Mouse (Mus musculus) lung, embryonic 14.5 days (tissue): ENCODE results near the gene 4930442H23Rik. TPM values are rescaled to one million over a fixed set of nuclear protein-coding genes. Genes with fewer than 3 reads are reported as not detected.

Experiments used
- ATAC-seq: fragments of 200-750 bp; cut with Nextera tagmentation; 2 replicates; pipeline ENCODE4 v1.8.0; 2017; ENCODE audit warnings: mild to moderate bottlenecking, moderate TSS enrichment, moderate library complexity; ENCODE audit not compliant: insufficient read depth
- DNase-seq: peaks from one replicate; pipeline ENCODE4 v3.0.0-alpha.2; 2015
- H3K27ac ChIP-seq: fragments of 300-500 bp; sonication (generic); 2 replicates; pipeline ENCODE4 v1.5.1; 2014; ENCODE audit warnings: low read depth, mild to moderate bottlenecking, moderate library complexity
- H3K27me3 ChIP-seq: fragments of 300-500 bp; sonication (generic); 2 replicates; pipeline ENCODE4 v1.6.1; 2014; ENCODE audit warnings: low read length, control low read depth; ENCODE audit not compliant: insufficient read depth
- H3K36me3 ChIP-seq: fragments of 300-500 bp; sonication (generic); 2 replicates; pipeline ENCODE4 v1.6.1; 2014; ENCODE audit warnings: control low read depth; ENCODE audit not compliant: insufficient read depth
- H3K4me1 ChIP-seq: fragments of 300-500 bp; sonication (generic); 2 replicates; pipeline ENCODE4 v1.6.1; 2014; ENCODE audit warnings: antibody characterized with exemption, control low read depth; ENCODE audit not compliant: insufficient read depth
- H3K4me2 ChIP-seq: fragments of 300-500 bp; sonication (generic); 2 replicates; pipeline ENCODE4 v1.6.1; 2014; ENCODE audit warnings: mild to moderate bottlenecking
- H3K4me3 ChIP-seq: fragments of 300-500 bp; sonication (generic); 2 replicates; pipeline ENCODE4 v1.5.1; 2014; ENCODE audit warnings: low read depth, low read length
- H3K9ac ChIP-seq: fragments of 300-500 bp; sonication (generic); 2 replicates; pipeline ENCODE4 v1.6.1; 2014
- H3K9me3 ChIP-seq: fragments of 300-500 bp; sonication (generic); 2 replicates; pipeline ENCODE4 v1.6.1; 2016; ENCODE audit warnings: low read depth, low read length, control low read depth
- CTCF ChIP-seq: IDR thresholded peaks from 2 replicates; pipeline ENCODE4 v1.5.1; 2016; ENCODE audit warnings: antibody characterized with exemption, low read depth
- WGBS: fragments of 180-500 bp; shearing (Covaris S2); extraction: QIAGEN DNeasy Blood & Tissue Kit; methylation state at CpG from one replicate; pipeline ENCODE4 v1.1.7; 2014; 5-methylcytosine and 5-hydroxymethylcytosine counted together
- polyA plus RNA-seq: library from polyadenylated mRNA; unstranded; fragments of >200 nt; fragmentation: Nextera tagmentation; extraction: Ambion mirVana; gene quantifications from 2 replicates; pipeline ENCODE4 v1.2.1, GENCODE M21; 2014

Gene 4930442H23Rik
- polyA plus RNA-seq, 1 experiment from 2014 or later: not detected

DNA sequence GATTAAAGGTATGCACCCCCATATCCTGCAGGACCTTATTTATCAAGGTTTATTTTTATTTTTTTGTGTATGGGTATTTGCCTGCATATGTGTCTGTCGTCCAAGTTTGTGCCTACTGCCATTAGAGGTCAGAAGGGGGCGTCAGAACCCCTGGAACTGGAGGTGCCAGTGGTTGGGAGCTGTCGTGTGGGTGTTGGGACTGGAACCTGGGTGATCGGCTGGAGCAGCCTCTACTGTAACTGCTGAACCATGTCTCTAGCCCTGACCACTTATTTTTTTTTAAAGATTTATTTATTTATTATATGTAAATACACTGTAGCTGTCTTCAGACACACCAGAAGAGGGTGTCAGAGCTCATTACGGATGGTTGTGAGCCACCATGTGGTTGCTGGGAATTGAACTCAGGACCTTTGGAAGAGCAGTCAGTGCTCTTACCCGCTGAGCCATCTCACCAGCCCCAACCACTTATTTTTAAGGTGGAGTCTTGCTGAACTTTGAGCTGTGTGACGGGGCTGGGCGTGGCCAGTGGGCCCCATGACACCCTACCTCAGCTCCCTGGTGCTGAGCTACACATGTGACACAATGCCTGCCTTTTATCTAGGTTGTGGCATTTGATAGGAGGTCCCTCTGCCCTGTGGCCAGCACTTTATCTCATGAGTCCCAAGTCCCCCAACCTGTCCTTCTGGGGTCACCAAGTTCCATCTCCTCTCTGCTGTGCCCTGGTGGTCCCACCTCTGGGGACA is 19.5 kb upstream of the 4930442H23Rik start:
- no peak overlapping the region for H3K9ac ChIP-seq
- no peak for TF ChIP-seq CTCF
- WGBS: 55% methylated on average over 8 of the region's 8 CpGs
- no peak overlapping the region for H3K4me2 ChIP-seq
- DNase-seq (no peak), ATAC-seq (no peak)
- H3K27me3 ChIP-seq: no peaks in the 10 kb centered on the region
- H3K36me3 ChIP-seq: no peaks in the 10 kb centered on the region
- H3K27ac ChIP-seq: no peak overlapping the region
- H3K9me3 ChIP-seq: no peaks in the 10 kb centered on the region
- H3K4me3 ChIP-seq: no peak overlapping the region
- no peaks in the 10 kb centered on the region for H3K4me1 ChIP-seq

DNA sequence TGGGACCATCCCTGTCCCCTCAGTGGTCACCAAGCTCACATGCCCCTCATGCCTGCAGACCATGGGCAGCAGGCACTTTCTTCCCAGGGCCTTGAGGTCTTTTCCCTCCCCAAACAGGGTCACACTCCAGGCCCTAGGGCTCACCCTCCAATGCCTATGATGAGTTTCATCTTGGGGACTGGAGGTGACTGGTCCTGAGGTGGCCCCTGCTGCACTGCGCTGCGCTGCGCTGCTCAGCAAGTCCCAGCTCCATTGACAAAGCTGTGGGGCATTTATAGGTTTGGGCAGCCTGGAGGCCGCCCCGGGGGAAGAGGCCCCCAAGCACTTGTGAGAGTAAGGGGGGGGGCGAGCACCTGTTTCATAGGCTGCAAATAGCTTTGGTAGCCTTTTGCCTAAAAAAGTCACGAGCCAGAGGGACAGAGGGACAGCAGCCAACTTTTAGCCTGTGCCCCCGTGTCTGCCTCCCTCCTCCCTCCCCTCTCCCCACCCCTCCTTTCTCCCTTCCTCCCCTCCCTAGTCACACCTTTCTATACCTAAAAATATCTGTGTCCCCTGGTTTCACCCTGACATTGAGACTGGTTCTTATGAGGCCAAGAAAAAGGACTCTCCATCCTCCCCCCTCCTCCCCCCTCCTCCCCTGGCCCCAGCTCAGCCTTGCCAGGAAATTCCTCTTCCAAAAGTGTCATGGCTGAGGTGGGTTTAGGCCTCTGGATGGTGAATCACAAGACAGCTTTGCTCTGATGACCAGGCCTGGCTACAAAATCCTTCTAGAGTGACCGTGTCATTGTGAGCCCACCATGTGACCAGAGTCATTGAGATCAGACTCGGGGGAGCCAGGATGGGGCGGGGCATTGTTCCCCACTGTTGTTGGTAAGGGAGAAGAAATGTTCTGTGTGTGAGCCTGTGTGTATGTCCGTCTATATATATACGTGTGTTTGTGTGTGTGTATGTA is 18.4 kb upstream of the 4930442H23Rik start, which contains the start of gene Nmrk2:
Gene Nmrk2, minus strand, starts transcription at position 245 of the 952 bp plus-strand sequence.
- Histone ChIP-seq H3K4me1 (no peaks in the 10 kb centered on the region), H3K27me3 (no peaks in the 10 kb centered on the region), H3K27ac (no peak within 1 kb of the TSS; the same call in 1 of the 2 replicates), H3K4me3 (no peak within 1 kb of the TSS), H3K9me3 (no peaks in the 10 kb centered on the region), H3K36me3 (no peaks in the 10 kb centered on the region), H3K9ac (no peak within 1 kb of the TSS), H3K4me2 (no peak within 1 kb of the TSS)
- 57% methylated on average over 13 of the region's 13 CpGs for WGBS
- no peak for TF ChIP-seq CTCF
- ATAC-seq (no peak), DNase-seq (no peak)

DNA sequence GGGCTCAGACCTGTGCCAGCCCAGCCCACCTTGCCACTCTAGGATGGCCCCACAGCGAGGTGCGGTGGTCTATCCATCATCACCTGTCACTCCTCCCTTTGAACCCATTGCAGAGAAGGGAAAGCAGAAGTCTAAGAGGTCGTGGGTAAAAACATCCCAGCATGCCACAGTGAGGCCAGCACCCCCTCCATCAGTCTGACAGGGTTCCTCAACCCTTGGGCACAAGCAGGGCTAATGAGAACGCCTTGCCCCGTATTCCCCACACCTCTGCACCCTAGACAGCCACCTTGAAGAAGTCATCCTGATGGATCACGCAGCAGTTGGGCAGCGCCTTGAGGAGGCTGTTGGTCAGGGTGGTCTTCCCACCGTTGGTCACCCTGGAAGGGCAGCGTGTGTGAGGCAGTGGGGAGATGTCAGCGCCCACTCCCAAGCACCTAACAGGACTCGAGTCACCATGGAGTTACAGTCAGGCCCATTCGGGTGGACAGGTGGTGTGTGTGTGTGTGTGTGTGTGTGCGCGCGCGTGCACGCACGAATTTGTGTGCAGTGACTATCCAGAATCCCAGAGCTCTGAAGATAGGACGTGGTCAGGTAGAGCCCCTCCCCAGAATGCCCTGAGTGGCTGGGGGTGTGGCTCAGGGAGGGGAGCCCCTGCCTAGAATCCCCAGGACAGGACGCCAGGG is 17.1 kb upstream of the 4930442H23Rik start:
- WGBS: 69% methylated on average over 20 of the region's 20 CpGs
- Histone ChIP-seq H3K9me3 (no peaks in the 10 kb centered on the region), H3K27ac (no peak overlapping the region), H3K4me3 (no peak overlapping the region), H3K4me1 (no peaks in the 10 kb centered on the region), H3K36me3 (no peaks in the 10 kb centered on the region), H3K4me2 (no peak overlapping the region), H3K27me3 (peaks cover 4% of the 10 kb centered on the region; the same call in 1 of the 2 replicates), H3K9ac (no peak overlapping the region)
- no peak for ATAC-seq
- no peak for TF ChIP-seq CTCF
- DNase-seq: no peak

DNA sequence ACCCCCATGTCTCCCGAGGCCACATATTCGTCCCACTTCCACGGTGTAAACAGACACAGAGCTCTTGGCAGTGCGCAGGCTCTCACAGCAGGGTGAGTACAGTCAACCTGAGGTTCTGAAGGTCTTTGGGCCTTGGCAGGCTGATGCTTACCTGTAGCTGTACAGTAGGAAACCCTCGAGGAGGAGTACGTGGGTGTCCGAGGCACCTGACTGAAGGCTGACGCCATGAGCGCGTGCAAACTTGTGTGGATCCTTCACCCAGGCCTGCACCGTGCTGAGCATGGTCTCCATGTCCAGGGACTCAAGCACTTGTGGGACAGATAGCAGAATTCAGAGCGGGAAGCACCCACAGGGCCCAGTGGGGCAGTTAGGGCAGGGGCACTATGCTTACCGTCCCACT is 16.5 kb upstream of the 4930442H23Rik start:
- H3K27me3 ChIP-seq: peaks cover 10% of the 10 kb centered on the region; the same call in 1 of the 2 replicates
- no peak for TF ChIP-seq CTCF
- no peak overlapping the region for H3K4me3 ChIP-seq
- no peaks in the 10 kb centered on the region for H3K9me3 ChIP-seq
- DNase-seq (no peak), ATAC-seq (no peak)
- no peak overlapping the region for H3K4me2 ChIP-seq
- H3K27ac ChIP-seq: no peak overlapping the region
- H3K36me3 ChIP-seq: no peaks in the 10 kb centered on the region
- no peaks in the 10 kb centered on the region for H3K4me1 ChIP-seq
- H3K9ac ChIP-seq: no peak overlapping the region
- WGBS: 79% methylated on average over 13 of the region's 13 CpGs

DNA sequence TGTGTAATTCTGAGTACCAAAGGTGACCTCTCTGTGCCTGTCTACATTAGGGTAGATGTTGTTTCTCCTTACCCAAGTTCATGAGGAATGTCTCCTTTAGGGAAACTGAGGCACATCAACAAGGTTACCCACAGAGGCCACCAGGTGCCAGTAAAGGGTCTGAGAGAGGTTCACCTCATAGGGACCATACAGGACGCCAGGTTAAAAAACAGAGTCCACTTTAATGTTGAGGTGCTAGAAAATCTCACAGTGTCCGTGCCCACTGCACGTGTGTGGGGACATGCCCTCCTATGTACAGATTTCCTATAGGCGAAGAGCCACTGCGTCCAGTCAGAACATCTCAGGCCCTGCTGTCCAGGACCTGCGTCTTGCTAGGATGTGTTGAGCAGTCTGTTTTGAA is 15.3 kb upstream of the 4930442H23Rik start:
- Histone ChIP-seq H3K9ac (no peak overlapping the region), H3K4me1 (no peaks in the 10 kb centered on the region), H3K27me3 (peaks cover 20% of the 10 kb centered on the region), H3K27ac (no peak overlapping the region), H3K36me3 (no peaks in the 10 kb centered on the region), H3K9me3 (no peaks in the 10 kb centered on the region), H3K4me3 (no peak overlapping the region), H3K4me2 (no peak overlapping the region)
- ATAC-seq (no peak), DNase-seq (no peak)
- 79% methylated on average over 6 of the region's 6 CpGs for WGBS
- TF ChIP-seq CTCF: no peak

DNA sequence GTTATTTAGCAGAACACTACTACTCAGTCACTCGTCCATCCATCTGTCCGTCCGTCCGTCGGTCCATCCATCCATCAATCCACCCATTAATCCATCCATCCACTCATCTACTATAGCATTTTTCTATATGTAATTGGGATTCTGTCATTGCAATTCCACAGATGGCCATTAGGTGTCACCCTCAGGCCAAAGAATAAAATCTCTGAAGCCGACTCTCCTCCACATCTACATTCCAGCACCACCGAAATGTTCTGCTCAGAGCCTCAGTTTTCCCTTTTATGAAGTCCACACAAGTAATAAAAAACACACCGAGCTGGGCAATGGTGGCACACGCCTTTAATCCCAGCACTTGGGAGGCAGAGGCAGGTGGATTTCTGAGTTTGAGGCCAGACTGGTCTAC is 14.6 kb upstream of the 4930442H23Rik start:
- no peaks in the 10 kb centered on the region for H3K36me3 ChIP-seq
- no peaks in the 10 kb centered on the region for H3K9me3 ChIP-seq
- no peak overlapping the region for H3K9ac ChIP-seq
- H3K4me3 ChIP-seq: no peak overlapping the region
- DNase-seq (peak; percentile 91), ATAC-seq (no peak)
- no peak overlapping the region for H3K4me2 ChIP-seq
- no peak overlapping the region for H3K27ac ChIP-seq
- H3K4me1 ChIP-seq: no peaks in the 10 kb centered on the region
- peaks cover 25% of the 10 kb centered on the region for H3K27me3 ChIP-seq
- peak; percentile 89 for TF ChIP-seq CTCF
- under 1% methylated on average over 9 of the region's 9 CpGs for WGBS
